Mouse (Mus musculus): ENCODE measurements around the gene Lrrc29. TPM values are rescaled to one million over a fixed set of nuclear protein-coding genes. Genes with fewer than 3 reads are reported as not detected.

Lrrc29 gene
- polyA plus RNA-seq, 1 experiment from 2014 or later, result 2.7 TPM

DNA sequence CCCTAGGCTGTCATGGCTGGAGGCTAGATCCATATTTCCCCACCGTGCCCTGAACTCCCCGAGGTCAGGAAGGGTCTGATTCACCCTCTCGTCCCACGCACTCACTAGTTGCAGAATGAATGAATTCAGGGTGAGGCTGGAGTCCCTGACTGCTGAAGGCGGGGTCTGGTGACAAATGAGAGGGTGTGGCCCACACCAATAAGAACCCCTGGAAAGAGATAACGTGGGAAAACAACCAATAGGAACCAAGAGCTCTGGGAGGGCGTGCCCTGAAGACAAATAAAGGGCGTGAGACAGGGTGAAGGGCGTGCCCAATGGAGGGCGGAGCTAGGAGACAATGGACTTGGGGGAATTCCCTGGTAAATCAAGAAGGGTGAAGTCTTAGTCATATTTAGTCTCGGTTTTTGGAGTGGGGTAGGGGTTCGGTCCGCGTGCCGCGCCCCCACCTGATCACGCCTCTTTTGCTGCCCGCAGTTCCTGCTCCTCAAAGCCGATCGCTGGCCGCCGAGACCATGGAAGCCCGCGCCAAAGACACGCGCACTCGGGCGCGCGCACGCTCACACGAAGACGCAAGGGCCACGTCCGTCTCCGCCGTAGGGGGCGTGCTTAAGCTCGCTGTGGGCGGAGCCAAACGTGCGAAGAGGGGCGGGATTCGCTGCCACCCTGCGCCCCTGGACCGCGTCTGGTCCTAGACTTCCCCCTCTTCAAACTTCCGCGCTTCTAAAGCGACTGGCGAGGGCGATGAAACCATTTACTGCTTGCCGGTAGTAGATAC is 36.9 kb downstream of the Lrrc29 start:
- peaks cover 8% of the 10 kb centered on the region for H3K4me1 ChIP-seq (replicated peaks; ENCODE audit: control insufficient read depth, insufficient read depth)
- no peaks in the 10 kb centered on the region for H3K36me3 ChIP-seq (ENCODE audit: control insufficient read depth, insufficient read depth, low read length)
- H3K27me3 ChIP-seq (ENCODE audit: control insufficient read depth, insufficient read depth, low read length), result no peaks in the 10 kb centered on the region
- peak overlapping the region; percentile 84 for H3K4me2 ChIP-seq (replicated peaks; ENCODE audit: low read depth)
- peak overlapping the region; percentile 47 for H3K9ac ChIP-seq (ENCODE audit: low read length)
- DNase-seq (ENCODE audit: low spot score) (peak; percentile 94), ATAC-seq (ENCODE audit: low FRiP score, low TSS enrichment) (peak; percentile 94)
- H3K9me3 ChIP-seq (ENCODE audit: control insufficient read depth, low read length), result no peaks in the 10 kb centered on the region
- H3K4me3 ChIP-seq (ENCODE audit: low read depth, low read length), result peak overlapping the region; percentile 48
- TF ChIP-seq EP300 (optimal IDR thresholded peaks at IDR 0.05), result no peak
- peak; percentile 57 for TF ChIP-seq CTCF (IDR thresholded peaks at IDR 0.05; ENCODE audit: low read depth)
- H3K27ac ChIP-seq (replicated peaks), result peak overlapping the region; percentile 84
- under 1% methylated on average over 53 of the region's 53 CpGs for WGBS

DNA sequence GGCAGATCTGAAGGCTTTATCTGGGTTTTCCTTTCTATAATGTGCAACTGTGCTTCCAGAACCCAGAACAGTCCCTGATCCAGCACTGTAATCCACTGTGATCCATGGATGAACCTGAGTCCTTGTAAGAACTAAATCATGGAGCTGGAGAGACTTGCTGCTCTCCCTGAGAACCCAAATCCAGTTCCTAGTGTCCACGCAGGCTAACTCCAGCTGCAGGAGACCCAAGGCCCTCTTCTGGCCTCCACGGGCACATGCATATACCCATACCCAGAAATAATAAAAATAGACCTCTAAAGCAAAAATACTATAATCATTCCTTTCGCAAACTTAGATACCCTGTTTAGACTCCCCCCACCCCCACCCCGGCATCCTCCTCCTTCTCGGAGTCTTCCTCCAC is 37.8 kb downstream of the Lrrc29 start:
- H3K4me2 ChIP-seq (replicated peaks; ENCODE audit: low read depth), result no peak overlapping the region

DNA sequence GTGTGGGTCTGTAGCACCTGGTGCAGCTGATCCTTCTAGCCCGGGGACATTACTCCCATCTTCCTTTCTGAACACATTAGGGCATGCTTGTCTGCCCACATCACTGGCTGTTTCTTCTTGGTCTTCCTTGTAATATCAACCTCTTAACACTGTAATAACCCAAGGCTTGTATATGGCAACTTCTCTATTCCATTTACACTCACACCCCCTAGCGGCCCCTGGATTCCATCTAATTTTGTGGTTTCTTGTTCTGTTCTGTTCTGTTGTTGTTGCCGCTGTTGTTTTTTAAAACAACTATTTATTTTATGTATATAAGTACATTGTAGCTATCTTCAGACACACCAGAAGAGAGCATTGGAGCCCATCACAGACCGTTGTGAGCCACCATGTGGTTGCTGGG is 39.2 kb downstream of the Lrrc29 start:
- H3K4me1 ChIP-seq (replicated peaks; ENCODE audit: control insufficient read depth, insufficient read depth), result peaks cover 8% of the 10 kb centered on the region
- no peak for DNase-seq (ENCODE audit: low spot score)
- H3K27me3 ChIP-seq (ENCODE audit: control insufficient read depth, insufficient read depth, low read length), result no peaks in the 10 kb centered on the region
- H3K4me2 ChIP-seq (replicated peaks; ENCODE audit: low read depth), result no peak overlapping the region
- no peak for ATAC-seq (ENCODE audit: low FRiP score, low TSS enrichment)
- H3K36me3 ChIP-seq (ENCODE audit: control insufficient read depth, insufficient read depth, low read length), result no peaks in the 10 kb centered on the region
- no peak for TF ChIP-seq EP300 (optimal IDR thresholded peaks at IDR 0.05)
- TF ChIP-seq CTCF (IDR thresholded peaks at IDR 0.05; ENCODE audit: low read depth), result no peak
- no peak overlapping the region for H3K9ac ChIP-seq (ENCODE audit: low read length)
- 90% methylated on average over 4 of the region's 4 CpGs for WGBS
- no peak overlapping the region for H3K27ac ChIP-seq (replicated peaks)
- H3K9me3 ChIP-seq (ENCODE audit: control insufficient read depth, low read length), result no peaks in the 10 kb centered on the region
- H3K4me3 ChIP-seq (ENCODE audit: low read depth, low read length), result no peak overlapping the region

More for the DNA sequence above, 37.8 kb downstream of the Lrrc29 start:
- TF ChIP-seq EP300 (optimal IDR thresholded peaks at IDR 0.05), result no peak
- no peak for TF ChIP-seq CTCF (IDR thresholded peaks at IDR 0.05; ENCODE audit: low read depth)
- ATAC-seq (ENCODE audit: low FRiP score, low TSS enrichment) (no peak), DNase-seq (ENCODE audit: low spot score) (no peak)
- no peak overlapping the region for H3K4me3 ChIP-seq (ENCODE audit: low read depth, low read length)
- no peaks in the 10 kb centered on the region for H3K9me3 ChIP-seq (ENCODE audit: control insufficient read depth, low read length)
- H3K36me3 ChIP-seq (ENCODE audit: control insufficient read depth, insufficient read depth, low read length), result no peaks in the 10 kb centered on the region
- no peak overlapping the region for H3K27ac ChIP-seq (replicated peaks)
- H3K9ac ChIP-seq (ENCODE audit: low read length), result no peak overlapping the region
- H3K4me1 ChIP-seq (replicated peaks; ENCODE audit: control insufficient read depth, insufficient read depth), result peaks cover 8% of the 10 kb centered on the region
- H3K27me3 ChIP-seq (ENCODE audit: control insufficient read depth, insufficient read depth, low read length), result no peaks in the 10 kb centered on the region
- 80% methylated on average over 5 of the region's 5 CpGs for WGBS

DNA sequence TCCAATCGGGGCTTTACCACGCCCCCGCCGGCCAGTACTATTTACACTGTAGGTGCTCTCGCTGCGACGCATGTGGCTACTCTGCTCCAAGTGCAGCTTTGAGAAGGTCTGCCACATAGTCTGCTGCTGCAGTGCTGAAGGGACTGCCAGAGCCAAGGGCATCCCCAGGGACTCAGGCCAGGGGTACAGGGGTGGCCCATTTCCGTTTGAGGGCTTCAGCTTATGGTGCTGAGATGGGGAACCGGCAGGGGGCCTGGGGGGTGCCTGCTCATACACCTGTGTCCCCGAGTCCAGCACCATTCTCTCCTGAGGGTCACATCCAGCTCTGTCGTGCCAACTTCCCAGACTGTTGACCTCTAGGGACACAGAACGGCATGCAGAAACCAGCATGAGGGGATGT is 40.6 kb downstream of the Lrrc29 start:
- Histone ChIP-seq H3K4me3 (ENCODE audit: low read depth, low read length) (no peak overlapping the region), H3K27ac (replicated peaks) (no peak overlapping the region), H3K27me3 (ENCODE audit: control insufficient read depth, insufficient read depth, low read length) (no peaks in the 10 kb centered on the region), H3K4me2 (replicated peaks; ENCODE audit: low read depth) (no peak overlapping the region), H3K9ac (ENCODE audit: low read length) (no peak overlapping the region), H3K36me3 (ENCODE audit: control insufficient read depth, insufficient read depth, low read length) (no peaks in the 10 kb centered on the region), H3K4me1 (replicated peaks; ENCODE audit: control insufficient read depth, insufficient read depth) (peaks cover 8% of the 10 kb centered on the region), H3K9me3 (ENCODE audit: control insufficient read depth, low read length) (no peaks in the 10 kb centered on the region)
- no peak for TF ChIP-seq CTCF (IDR thresholded peaks at IDR 0.05; ENCODE audit: low read depth)
- no peak for TF ChIP-seq EP300 (optimal IDR thresholded peaks at IDR 0.05)
- DNase-seq (ENCODE audit: low spot score) (no peak), ATAC-seq (ENCODE audit: low FRiP score, low TSS enrichment) (no peak)
- 43% methylated on average over 12 of the region's 12 CpGs for WGBS

DNA sequence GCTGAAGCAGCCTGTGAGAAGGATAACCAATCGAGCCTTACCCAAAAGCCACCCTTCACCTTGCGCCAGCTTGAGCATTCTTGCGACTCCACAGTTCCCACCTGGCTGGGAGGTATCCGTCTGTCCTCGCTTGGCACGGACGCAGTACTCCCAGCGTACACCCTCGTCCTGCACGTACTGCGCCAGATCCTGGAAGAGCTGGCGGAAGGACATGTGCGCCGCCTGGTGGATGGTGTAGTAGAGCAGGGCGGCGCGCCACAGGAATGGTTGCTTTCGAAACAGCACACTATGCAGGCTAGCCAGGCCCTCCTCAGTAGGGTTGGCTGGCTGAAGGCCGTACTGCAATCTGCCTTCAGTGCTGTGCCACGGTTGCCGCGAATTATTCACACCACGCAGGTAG is 43.0 kb downstream of the Lrrc29 start:
- no peaks in the 10 kb centered on the region for H3K9me3 ChIP-seq (ENCODE audit: control insufficient read depth, low read length)
- H3K4me1 ChIP-seq (replicated peaks; ENCODE audit: control insufficient read depth, insufficient read depth), result no peaks in the 10 kb centered on the region
- WGBS, result 39% methylated on average over 22 of the region's 23 CpGs
- H3K9ac ChIP-seq (ENCODE audit: low read length), result no peak overlapping the region
- H3K4me3 ChIP-seq (ENCODE audit: low read depth, low read length), result no peak overlapping the region
- no peak for TF ChIP-seq EP300 (optimal IDR thresholded peaks at IDR 0.05)
- TF ChIP-seq CTCF (IDR thresholded peaks at IDR 0.05; ENCODE audit: low read depth), result peak; percentile 90
- no peak overlapping the region for H3K27ac ChIP-seq (replicated peaks)
- no peaks in the 10 kb centered on the region for H3K36me3 ChIP-seq (ENCODE audit: control insufficient read depth, insufficient read depth, low read length)
- DNase-seq (ENCODE audit: low spot score), result peak; percentile 77
- no peaks in the 10 kb centered on the region for H3K27me3 ChIP-seq (ENCODE audit: control insufficient read depth, insufficient read depth, low read length)
- no peak overlapping the region; the same call in 1 of the 2 replicates for H3K4me2 ChIP-seq (replicated peaks; ENCODE audit: low read depth)
- peak; percentile 62 for ATAC-seq (ENCODE audit: low FRiP score, low TSS enrichment)

DNA sequence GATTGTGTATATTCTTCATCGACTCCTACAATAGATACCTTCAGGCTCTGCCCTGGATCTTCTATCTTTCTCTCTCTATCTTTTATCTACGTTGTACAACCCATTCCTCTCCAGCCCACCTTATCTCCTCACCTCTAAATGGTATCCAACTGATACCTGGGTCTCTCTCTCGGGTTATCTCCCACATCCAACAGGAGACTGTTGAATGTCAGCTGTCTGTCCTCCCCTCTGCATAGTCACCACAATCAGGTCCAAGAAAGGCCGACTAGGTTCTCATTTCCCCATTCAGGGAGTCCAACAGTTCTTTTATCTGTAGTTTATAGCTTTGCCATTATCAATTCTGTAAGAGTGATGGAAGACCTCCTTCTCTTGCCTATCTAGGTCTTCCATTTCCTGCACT is 43.8 kb downstream of the Lrrc29 start:
- H3K9me3 ChIP-seq (ENCODE audit: control insufficient read depth, low read length), result no peaks in the 10 kb centered on the region
- TF ChIP-seq CTCF (IDR thresholded peaks at IDR 0.05; ENCODE audit: low read depth) (no peak), EP300 (optimal IDR thresholded peaks at IDR 0.05) (no peak)
- no peak overlapping the region for H3K4me2 ChIP-seq (replicated peaks; ENCODE audit: low read depth)
- DNase-seq (ENCODE audit: low spot score) (no peak), ATAC-seq (ENCODE audit: low FRiP score, low TSS enrichment) (no peak)
- H3K36me3 ChIP-seq (ENCODE audit: control insufficient read depth, insufficient read depth, low read length), result no peaks in the 10 kb centered on the region
- no peak overlapping the region for H3K27ac ChIP-seq (replicated peaks)
- H3K4me3 ChIP-seq (ENCODE audit: low read depth, low read length), result no peak overlapping the region
- H3K4me1 ChIP-seq (replicated peaks; ENCODE audit: control insufficient read depth, insufficient read depth), result no peaks in the 10 kb centered on the region
- H3K27me3 ChIP-seq (ENCODE audit: control insufficient read depth, insufficient read depth, low read length), result no peaks in the 10 kb centered on the region
- H3K9ac ChIP-seq (ENCODE audit: low read length), result no peak overlapping the region
- WGBS, result 83% methylated on average over 4 of the region's 4 CpGs
